Mouse (Mus musculus) ES-Bruce4 (cell line): Measurements from ENCODE around the gene Gfy. TPM values are rescaled to one million over a fixed set of nuclear protein-coding genes. Genes with fewer than 3 reads are reported as not detected.
A peak's percentile ranks its signal among the peaks of the same experiment; 100 is the strongest.

Source experiments
- H3K27ac ChIP-seq: 2 replicates; pipeline ENCODE4 v1.5.1; 2012; ENCODE audit warnings: low read length, inconsistent platforms; ENCODE audit not compliant: insufficient read depth
- H3K27me3 ChIP-seq: 2 replicates; pipeline ENCODE4 v1.6.1; 2012; ENCODE audit warnings: mild to moderate bottlenecking, low read length, inconsistent platforms; ENCODE audit not compliant: control insufficient read depth, poor library complexity, insufficient read depth, severe bottlenecking
- H3K36me3 ChIP-seq: 2 replicates; pipeline ENCODE4 v1.6.1; 2012; ENCODE audit warnings: inconsistent platforms, mild to moderate bottlenecking, low read length, moderate library complexity; ENCODE audit not compliant: control insufficient read depth, poor library complexity, insufficient read depth, severe bottlenecking
- H3K4me1 ChIP-seq: one replicate; pipeline ENCODE4 v1.8.1; 2011; ENCODE audit warnings: low read length; ENCODE audit not compliant: control insufficient read depth, insufficient read depth
- H3K4me3 ChIP-seq: 2 replicates; pipeline ENCODE4 v1.5.1; 2011; ENCODE audit warnings: low read depth, mild to moderate bottlenecking, low read length
- H3K9ac ChIP-seq: 2 replicates; pipeline ENCODE4 v1.6.1; 2012; ENCODE audit warnings: low read depth, mild to moderate bottlenecking, inconsistent platforms; ENCODE audit not compliant: poor library complexity, severe bottlenecking
- H3K9me3 ChIP-seq: replicated peaks from 2 replicates; pipeline ENCODE4 v1.6.1; 2012; ENCODE audit warnings: mild to moderate bottlenecking, low read length, inconsistent platforms; ENCODE audit not compliant: control insufficient read depth, poor library complexity, insufficient read depth, severe bottlenecking
- CTCF ChIP-seq: IDR thresholded peaks from one replicate; pipeline ENCODE4 v1.8.1; 2011; ENCODE audit warnings: low read depth, low read length
- EP300 ChIP-seq: IDR thresholded peaks from 2 replicates; pipeline ENCODE4 v1.6.1; 2011; ENCODE audit warnings: low read depth, low read length; ENCODE audit not compliant: insufficient read depth
- POLR2A ChIP-seq: IDR thresholded peaks from one replicate; pipeline ENCODE4 v1.8.1; 2011; ENCODE audit warnings: low read length; ENCODE audit not compliant: insufficient read depth
- polyA plus RNA-seq: library from polyadenylated mRNA; stranded (reverse); fragments of >200 nt; gene quantifications from 2 replicates; pipeline ENCODE4 v1.2.4, GENCODE M21; 2011; ENCODE audit warnings: low read depth; ENCODE audit not compliant: missing spikeins, insufficient read depth, insufficient read length

The Gfy gene
- polyA plus RNA-seq, 1 experiment = 1.2 TPM

DNA sequence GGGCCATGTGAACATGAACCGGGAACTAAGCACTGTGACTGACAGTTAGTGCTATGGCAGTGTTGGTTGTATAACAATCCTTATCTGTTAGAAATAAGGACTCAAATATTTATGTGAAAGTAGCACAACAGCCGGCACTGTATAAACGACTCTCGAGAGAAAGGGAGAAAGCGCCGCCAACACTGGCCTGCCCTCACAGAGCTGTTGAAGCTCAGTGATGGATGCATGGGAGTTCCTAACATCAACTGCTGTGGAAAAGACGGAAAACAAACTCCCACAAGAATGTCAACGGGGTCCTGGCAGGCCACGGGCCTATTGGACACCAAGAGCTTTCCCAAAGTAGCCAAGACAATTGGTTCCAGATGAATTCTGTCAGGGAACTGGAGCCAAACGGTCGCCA lies 28.1 kb downstream of the Gfy start:
- H3K4me3 ChIP-seq = no peak overlapping the region
- H3K27ac ChIP-seq = no peak overlapping the region
- 0 out of 2 replicates have a peak, but pooled peaks cover 2% of the 10 kb centered on the region for H3K36me3 ChIP-seq
- peaks cover 5% of the 10 kb centered on the region for H3K4me1 ChIP-seq
- no peak overlapping the region for H3K9ac ChIP-seq
- no peaks in the 10 kb centered on the region for H3K27me3 ChIP-seq
- TF ChIP-seq POLR2A (no peak), CTCF (no peak), EP300 (no peak)
- no peaks in the 10 kb centered on the region for H3K9me3 ChIP-seq

GRCm38 (mm10) chr7:45150321-45150720 lies 29.0 kb downstream of the Gfy start:
- Histone ChIP-seq H3K9me3 (no peaks in the 10 kb centered on the region), H3K4me1 (peaks cover 5% of the 10 kb centered on the region), H3K27me3 (no peaks in the 10 kb centered on the region), H3K9ac (no peak overlapping the region), H3K27ac (peak overlapping the region; percentile 2; the same call in 1 of the 2 replicates), H3K36me3 (0 out of 2 replicates have a peak, but pooled peaks cover 2% of the 10 kb centered on the region), H3K4me3 (no peak overlapping the region)
- TF ChIP-seq POLR2A = no peak
- no peak for TF ChIP-seq EP300
- TF ChIP-seq CTCF = no peak

DNA sequence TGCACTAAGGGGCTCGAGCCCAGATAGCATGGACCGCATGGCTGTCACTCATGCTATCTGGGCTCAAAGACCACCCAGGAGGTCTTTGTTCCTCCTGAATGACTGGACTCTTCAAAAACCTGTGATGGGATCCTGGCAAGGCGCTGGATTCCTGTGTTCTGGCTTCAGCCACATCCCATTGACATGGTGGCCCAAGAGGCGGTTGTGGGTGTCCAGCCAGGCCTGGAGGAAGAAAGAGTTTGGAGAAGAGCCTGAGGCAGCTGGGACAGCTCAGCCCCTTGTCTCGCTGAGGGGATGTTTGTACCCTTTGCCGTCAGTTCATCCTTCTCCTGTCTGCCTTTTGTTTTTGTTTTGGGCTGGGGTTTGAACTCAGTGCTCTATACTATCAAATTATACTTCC lies 29.8 kb downstream of the Gfy start:
- TF ChIP-seq EP300 = no peak
- no peak for TF ChIP-seq POLR2A
- TF ChIP-seq CTCF = no peak
- peaks cover 5% of the 10 kb centered on the region for H3K4me1 ChIP-seq
- no peak overlapping the region for H3K4me3 ChIP-seq
- no peaks in the 10 kb centered on the region for H3K9me3 ChIP-seq
- 0 out of 2 replicates have a peak, but pooled peaks cover 2% of the 10 kb centered on the region for H3K36me3 ChIP-seq
- H3K27me3 ChIP-seq = no peaks in the 10 kb centered on the region
- H3K27ac ChIP-seq = no peak overlapping the region
- no peak overlapping the region for H3K9ac ChIP-seq

DNA sequence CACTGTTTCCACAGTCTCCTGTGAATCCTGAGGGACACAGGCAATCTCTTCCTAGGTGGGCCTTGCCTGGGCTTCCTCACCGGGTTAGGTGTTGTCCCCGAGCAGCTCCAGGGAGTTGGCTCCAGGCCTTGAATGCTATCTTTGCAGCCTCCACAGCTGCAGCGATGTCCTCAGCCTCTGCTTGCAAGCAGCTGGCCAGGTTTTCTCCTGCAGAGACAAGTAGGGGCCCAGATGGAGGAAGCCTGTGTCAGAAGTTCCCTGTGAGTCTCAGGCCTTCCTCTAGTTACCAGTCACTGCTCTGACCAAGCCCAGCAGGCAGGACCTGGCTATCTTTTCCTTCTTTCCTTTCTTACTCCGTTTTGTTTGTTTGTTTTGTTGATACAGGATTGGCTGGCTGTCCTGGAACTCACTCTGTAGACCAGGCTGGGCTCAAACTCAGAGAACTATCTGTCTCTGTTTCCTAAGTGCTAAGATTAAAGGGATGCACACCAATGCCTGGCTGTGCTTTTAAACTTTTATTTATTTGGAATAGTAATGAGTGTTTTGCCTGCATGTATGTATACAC lies 30.8 kb downstream of the Gfy start:
- H3K4me1 ChIP-seq = peaks cover 5% of the 10 kb centered on the region
- no peak overlapping the region for H3K27ac ChIP-seq
- no peak for TF ChIP-seq POLR2A
- no peak for TF ChIP-seq EP300
- TF ChIP-seq CTCF = no peak
- H3K9me3 ChIP-seq = no peaks in the 10 kb centered on the region
- 0 out of 2 replicates have a peak, but pooled peaks cover 2% of the 10 kb centered on the region for H3K36me3 ChIP-seq
- H3K4me3 ChIP-seq = no peak overlapping the region
- no peak overlapping the region for H3K9ac ChIP-seq
- no peaks in the 10 kb centered on the region for H3K27me3 ChIP-seq

DNA sequence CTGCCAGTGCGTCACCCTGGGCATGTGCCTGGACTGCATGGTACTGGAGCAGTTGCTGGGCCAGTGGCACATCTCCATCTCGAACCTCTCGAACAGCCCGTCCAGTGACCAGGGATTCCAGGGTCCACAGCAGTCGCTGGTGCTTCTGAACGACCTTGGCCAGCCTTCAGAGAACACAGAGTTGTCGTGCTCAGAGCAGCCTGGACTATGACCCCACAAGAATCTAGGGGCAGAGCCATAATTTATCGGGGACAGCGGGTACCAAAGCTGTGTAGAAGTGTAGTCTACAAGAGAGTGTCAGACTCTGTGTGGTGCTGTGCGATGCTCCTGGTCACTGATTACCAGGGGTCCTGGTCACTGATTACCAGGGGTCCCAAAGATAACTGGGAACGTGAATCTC lies 31.5 kb downstream of the Gfy start:
- Histone ChIP-seq H3K4me3 (no peak overlapping the region), H3K9ac (no peak overlapping the region), H3K36me3 (0 out of 2 replicates have a peak, but pooled peaks cover 2% of the 10 kb centered on the region), H3K27ac (no peak overlapping the region), H3K4me1 (peaks cover 5% of the 10 kb centered on the region), H3K9me3 (no peaks in the 10 kb centered on the region), H3K27me3 (no peaks in the 10 kb centered on the region)
- no peak for TF ChIP-seq POLR2A
- TF ChIP-seq EP300 = no peak
- TF ChIP-seq CTCF = no peak

DNA sequence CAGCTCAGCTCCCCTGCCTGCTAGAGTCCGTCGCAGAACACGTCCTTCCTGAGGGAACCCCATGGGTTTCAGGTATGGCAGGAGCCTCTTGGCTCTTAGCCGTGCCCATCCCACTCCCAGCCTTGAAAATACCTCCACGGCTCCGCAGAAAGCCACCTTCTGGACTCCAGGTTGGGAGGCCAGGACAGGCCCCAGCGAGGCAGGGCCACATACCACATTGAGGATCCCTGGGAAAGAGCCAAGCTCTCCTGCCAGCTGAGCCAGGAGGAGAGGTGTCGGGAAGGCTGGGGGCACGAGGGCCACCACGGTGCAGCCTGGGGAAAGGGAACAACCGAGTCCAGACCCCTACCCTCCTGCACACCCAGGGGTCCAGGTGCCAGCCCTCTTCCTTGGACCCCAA lies 32.1 kb downstream of the Gfy start:
- H3K4me3 ChIP-seq = no peak overlapping the region
- no peaks in the 10 kb centered on the region for H3K9me3 ChIP-seq
- TF ChIP-seq CTCF (no peak), EP300 (no peak), POLR2A (no peak)
- H3K4me1 ChIP-seq = peaks cover 5% of the 10 kb centered on the region
- H3K27ac ChIP-seq = no peak overlapping the region
- H3K27me3 ChIP-seq = no peaks in the 10 kb centered on the region
- no peak overlapping the region for H3K9ac ChIP-seq
- H3K36me3 ChIP-seq = 0 out of 2 replicates have a peak, but pooled peaks cover 2% of the 10 kb centered on the region
